Mouse (Mus musculus) forebrain, embryonic 13.5 days (tissue): ENCODE measurements around the gene Zfp213. TPM values are rescaled to one million over a fixed set of nuclear protein-coding genes. Genes with fewer than 3 reads are reported as not detected.
"Not testable (repeated sequence)": the region's sequence is repeated elsewhere in the genome, so short reads cannot be mapped to it uniquely, and the experiment has no call there.

Experiments used
- ATAC-seq: fragments of 200-750 bp; cut with Nextera tagmentation; 2 replicates; pipeline ENCODE4 v1.8.0; 2017
- H3K27ac ChIP-seq: fragments of 300-500 bp; sonication (generic); 2 replicates; pipeline ENCODE4 v1.5.1; 2015; ENCODE audit warnings: inconsistent platforms, mild to moderate bottlenecking, moderate library complexity
- H3K27me3 ChIP-seq: fragments of 300-500 bp; sonication (generic); 2 replicates; pipeline ENCODE4 v1.6.1; 2015; ENCODE audit warnings: mild to moderate bottlenecking, inconsistent platforms
- H3K36me3 ChIP-seq: fragments of 300-500 bp; sonication (generic); 2 replicates; pipeline ENCODE4 v1.6.1; 2015; ENCODE audit warnings: mild to moderate bottlenecking, inconsistent platforms; ENCODE audit not compliant: poor library complexity, severe bottlenecking
- H3K4me1 ChIP-seq: fragments of 300-500 bp; sonication (generic); 2 replicates; pipeline ENCODE4 v1.6.1; 2015; ENCODE audit warnings: inconsistent platforms
- H3K4me2 ChIP-seq: fragments of 300-500 bp; sonication (generic); 2 replicates; pipeline ENCODE4 v1.6.1; 2015; ENCODE audit warnings: inconsistent platforms, mild to moderate bottlenecking, moderate library complexity
- H3K4me3 ChIP-seq: fragments of 300-500 bp; sonication (generic); 2 replicates; pipeline ENCODE4 v1.5.1; 2015; ENCODE audit warnings: mild to moderate bottlenecking, inconsistent platforms
- H3K9ac ChIP-seq: fragments of 300-500 bp; sonication (generic); 2 replicates; pipeline ENCODE4 v1.6.1; 2015; ENCODE audit warnings: mild to moderate bottlenecking, inconsistent platforms
- H3K9me3 ChIP-seq: fragments of 300-500 bp; sonication (generic); replicated peaks from 2 replicates; pipeline ENCODE4 v1.6.1; 2016; ENCODE audit warnings: inconsistent platforms
- WGBS: fragments of 180-500 bp; shearing (Covaris S2); methylation state at CpG from one replicate; pipeline ENCODE4 v1.1.7; 2015; 5-methylcytosine and 5-hydroxymethylcytosine counted together
- polyA plus RNA-seq: library from polyadenylated mRNA; unstranded; fragments of >200 nt; fragmentation: Nextera tagmentation; extraction: Ambion mirVana; gene quantifications from 2 replicates; pipeline ENCODE4 v1.2.1, GENCODE M21; 2015

Gene Zfp213
- polyA plus RNA-seq, 1 experiment from 2014 or later, result 20.7 TPM

- not testable (repeated sequence) for H3K9ac ChIP-seq, H3K4me2 ChIP-seq, H3K27me3 ChIP-seq, H3K4me1 ChIP-seq, ATAC-seq, H3K9me3 ChIP-seq, H3K27ac ChIP-seq, H3K36me3 ChIP-seq, H3K4me3 ChIP-seq
- WGBS, result 78% methylated on average over 30 of the region's 30 CpGs
Measured at GRCm38 (mm10) chr17:23522941-23523732, 40.9 kb downstream of the Zfp213 start.

DNA sequence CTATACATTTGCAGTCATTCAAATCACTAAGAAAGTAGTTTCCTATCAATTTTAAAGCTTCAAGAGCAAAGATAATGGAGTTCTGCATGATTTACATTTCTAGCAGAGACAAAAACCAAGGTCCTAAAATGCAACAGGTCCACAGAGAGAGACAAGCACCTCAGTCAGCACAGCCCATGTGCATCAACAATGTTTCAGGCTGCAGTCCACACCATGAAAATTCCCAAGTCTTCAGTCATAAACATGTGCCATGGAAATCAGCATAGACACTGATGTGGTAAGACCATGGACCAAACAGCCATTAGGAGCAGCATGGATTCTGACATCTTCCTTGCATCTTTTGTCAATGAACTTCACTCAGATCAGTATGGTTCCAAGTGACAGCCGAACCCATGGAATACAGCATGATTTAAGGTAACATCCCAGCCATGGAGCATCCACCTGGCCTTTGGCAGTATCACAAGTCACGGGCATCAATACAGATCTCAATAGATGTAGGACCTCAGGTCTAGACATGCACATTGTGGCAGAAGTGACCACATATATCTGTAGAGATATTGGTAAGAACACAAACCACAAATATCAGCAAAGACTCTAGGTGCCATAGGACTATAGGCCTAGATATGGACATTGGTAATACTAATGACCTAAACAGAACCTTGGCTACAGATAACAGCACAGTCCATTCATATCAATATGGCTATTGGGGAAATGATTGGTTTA lies 45.2 kb downstream of the Zfp213 start:
- no peak overlapping the region for H3K27ac ChIP-seq
- ATAC-seq, result no peak
- no peak overlapping the region for H3K4me3 ChIP-seq
- WGBS, result 70% methylated on average over 2 of the region's 2 CpGs
- H3K9ac ChIP-seq, result no peak overlapping the region
- H3K9me3 ChIP-seq, result 0 out of 2 replicates have a peak, but pooled peaks cover 3% of the 10 kb centered on the region
- H3K36me3 ChIP-seq, result no peaks in the 10 kb centered on the region
- H3K4me2 ChIP-seq, result no peak overlapping the region
- H3K27me3 ChIP-seq, result no peaks in the 10 kb centered on the region
- no peaks in the 10 kb centered on the region for H3K4me1 ChIP-seq

Other genes with a start within 250 kb of the Zfp213 start
- gene Vmn2r115, start 220.5 kb downstream of the Zfp213 start, polyA plus RNA-seq, result not detected in 2 replicates
- gene Vmn2r116, start 179.6 kb downstream of the Zfp213 start, polyA plus RNA-seq, result not detected in 2 replicates
- not detected in 2 replicates for gene Vmn2r117, start 84.5 kb downstream of the Zfp213 start, polyA plus RNA-seq
- 21.2 and 26.8 TPM in 2 replicates for gene Zfp13, start 35.2 kb upstream of the Zfp213 start, polyA plus RNA-seq
- gene Zscan10, start 36.6 kb upstream of the Zfp213 start, polyA plus RNA-seq, result 0.24 TPM in 1 of 2 replicates, not detected in the other
- 0.81 and 0.87 TPM in 2 replicates for gene Mmp25, start 81.0 kb upstream of the Zfp213 start, polyA plus RNA-seq
- 0.14 and 0.35 TPM in 2 replicates for gene Bicdl2, start 96.3 kb upstream of the Zfp213 start, polyA plus RNA-seq
- 56.8 and 60.3 TPM in 2 replicates for gene Hcfc1r1, start 109.4 kb upstream of the Zfp213 start, polyA plus RNA-seq
- 45.3 and 47.4 TPM in 2 replicates for gene Thoc6, start 109.6 kb upstream of the Zfp213 start, polyA plus RNA-seq
- gene Tnfrsf12a, start 113.2 kb upstream of the Zfp213 start, polyA plus RNA-seq, result 3.8 and 5.5 TPM in 2 replicates
- gene Cldn6, start 115.0 kb upstream of the Zfp213 start, polyA plus RNA-seq, result 0.30 and 0.50 TPM in 2 replicates
- gene Cldn9, start 119.8 kb upstream of the Zfp213 start, polyA plus RNA-seq, result 2.0 and 3.3 TPM in 2 replicates
- not detected in 2 replicates for gene 1520401A03Rik, start 158.5 kb upstream of the Zfp213 start, polyA plus RNA-seq
- 36.7 and 41.0 TPM in 2 replicates for gene Pkmyt1, start 162.1 kb upstream of the Zfp213 start, polyA plus RNA-seq
- 29.8 and 32.7 TPM in 2 replicates for gene Paqr4, start 176.6 kb upstream of the Zfp213 start, polyA plus RNA-seq
- 0.24 and 0.37 TPM in 2 replicates for gene Kremen2, start 181.6 kb upstream of the Zfp213 start, polyA plus RNA-seq
- gene Flywch1, start 207.4 kb upstream of the Zfp213 start, polyA plus RNA-seq, result 165 and 176 TPM in 2 replicates
- gene Flywch2, start 221.8 kb upstream of the Zfp213 start, polyA plus RNA-seq, result 34.3 and 40.1 TPM in 2 replicates
- 605 and 611 TPM in 2 replicates for gene Srrm2, start 226.3 kb upstream of the Zfp213 start, polyA plus RNA-seq